Mouse (Mus musculus) megakaryocyte-erythroid progenitor cell, adult 5-6 weeks (primary cell): ENCODE results near the gene Fuk. TPM values are rescaled to one million over a fixed set of nuclear protein-coding genes. Genes with fewer than 3 reads are reported as not detected.
"Not testable (repeated sequence)": the region's sequence is repeated elsewhere in the genome, so short reads cannot be mapped to it uniquely, and the experiment has no call there.

Source experiments
- ATAC-seq: replicated peaks from 2 replicates; pipeline ENCODE4 v1.8.0; 2016; ENCODE audit warnings: mild to moderate bottlenecking, inconsistent platforms; ENCODE audit not compliant: severe bottlenecking, poor library complexity, low FRiP score, low TSS enrichment
- total RNA-seq, 2 experiments: library from RNA; stranded (forward) in 1 of 2; stranded (reverse) in 1 of 2; fragments of 200-1000, 215-1000 nt in 1 of 2; fragments of >200 nt in 1 of 2; fragmentation: Nextera tagmentation in 1 of 2; gene quantifications; 2 replicates each; pipeline ENCODE4 v1.2.3; 2014 to 2017

Gene Fuk
- total RNA-seq, 2 experiments from 2014 or later: 2.9 to 5.1 TPM

GRCm38 (mm10) chr8:110887551-110887950, 14.7 kb downstream of the Fuk start:
- no peak for ATAC-seq

- ATAC-seq: no peak
Observed at GRCm38 (mm10) chr8:110886634-110887033, 15.7 kb downstream of the Fuk start.

- ATAC-seq: no peak
Observed at GRCm38 (mm10) chr8:110883824-110884223, 18.5 kb downstream of the Fuk start.

- no peak for ATAC-seq
Observed at GRCm38 (mm10) chr8:110881741-110882310, 20.5 kb downstream of the Fuk start.

- ATAC-seq: peak; percentile 90
Observed at GRCm38 (mm10) chr8:110877862-110878261, 24.4 kb downstream of the Fuk start.

GRCm38 (mm10) chr8:110870501-110870900, 31.8 kb downstream of the Fuk start:
- no peak for ATAC-seq

- ATAC-seq: not testable (repeated sequence)
Observed at GRCm38 (mm10) chr8:110861347-110862025, 40.8 kb downstream of the Fuk start.

GRCm38 (mm10) chr8:110859651-110860501, 42.4 kb downstream of the Fuk start:
- peak; percentile 78; the same call in 1 of the 2 replicates for ATAC-seq

GRCm38 (mm10) chr8:110856760-110857461, 45.4 kb downstream of the Fuk start:
- 0 out of 2 replicates have a peak, but pooled peaks have one; percentile 41 for ATAC-seq

- not testable (repeated sequence) for ATAC-seq
Observed at GRCm38 (mm10) chr8:110856073-110856472, 46.2 kb downstream of the Fuk start.

- ATAC-seq: no peak
Observed at GRCm38 (mm10) chr8:110851186-110851585, 51.1 kb downstream of the Fuk start.

GRCm38 (mm10) chr8:110847645-110848495, 54.4 kb downstream of the Fuk start:
- no peak for ATAC-seq

- ATAC-seq: peak; percentile 19; the same call in 1 of the 2 replicates
Observed at GRCm38 (mm10) chr8:110847171-110847549, 55.1 kb downstream of the Fuk start.

GRCm38 (mm10) chr8:110846405-110847170, 55.7 kb downstream of the Fuk start, which contains the start of the genes Cog4 and Sf3b3:
Gene Cog4 (plus strand): TSS chr8:110846600.
Gene Sf3b3 (minus strand): TSS chr8:110846787.
- ATAC-seq: peak; percentile 87

- 0 out of 2 replicates have a peak, but pooled peaks have one; percentile 1 for ATAC-seq
Observed at GRCm38 (mm10) chr8:110845821-110846404, 56.4 kb downstream of the Fuk start.

- no peak for ATAC-seq
Observed at GRCm38 (mm10) chr8:110844941-110845340, 57.3 kb downstream of the Fuk start.

GRCm38 (mm10) chr8:110843207-110843606, 59.1 kb downstream of the Fuk start:
- ATAC-seq: no peak
